Mouse (Mus musculus) spleen, adult 18-20 months (tissue): Measurements from ENCODE around the gene Spem1.
"Not testable (repeated sequence)": the region's sequence is repeated elsewhere in the genome, so short reads cannot be mapped to it uniquely, and the experiment has no call there.

Experiments
- DNase-seq, 2 experiments: peaks; one replicate each; pipeline ENCODE4 v3.0.0; 2022; ENCODE audit warnings: mixed read lengths in 2 of 2

Spem1 gene

GRCm38 (mm10) chr11:69822080-69822479, at the start of gene Spem1:
Gene Spem1, minus strand, starts transcription at chr11:69822180.
- no peak for DNase-seq

GRCm38 (mm10) chr11:69870289-69871069, 48.5 kb upstream of the Spem1 start:
- DNase-seq = no peak

GRCm38 (mm10) chr11:69867335-69867734, 45.4 kb upstream of the Spem1 start:
- no peak for DNase-seq

- DNase-seq = no peak
Measured at GRCm38 (mm10) chr11:69865561-69865960, 43.6 kb upstream of the Spem1 start.

- DNase-seq = no peak
Measured at GRCm38 (mm10) chr11:69864138-69864860, 42.3 kb upstream of the Spem1 start.

- DNase-seq = not testable (repeated sequence)
Measured at GRCm38 (mm10) chr11:69863729-69864128, 41.7 kb upstream of the Spem1 start.

- DNase-seq = no peak
Measured at GRCm38 (mm10) chr11:69858113-69858998, 36.4 kb upstream of the Spem1 start, which contains the start of gene Tnk1. Gene Tnk1, minus strand, starts transcription at chr11:69858730.

- DNase-seq = peak; percentile 29 to 58
Measured at GRCm38 (mm10) chr11:69855347-69855746, 33.4 kb upstream of the Spem1 start.

GRCm38 (mm10) chr11:69854680-69855079, 32.7 kb upstream of the Spem1 start:
- no peak for DNase-seq

- DNase-seq = no peak
Measured at GRCm38 (mm10) chr11:69853994-69854393, 32.0 kb upstream of the Spem1 start.

GRCm38 (mm10) chr11:69850754-69851153, 28.8 kb upstream of the Spem1 start:
- no peak for DNase-seq

GRCm38 (mm10) chr11:69849884-69850283, 27.9 kb upstream of the Spem1 start:
- no peak for DNase-seq

GRCm38 (mm10) chr11:69849128-69849527, 27.1 kb upstream of the Spem1 start:
- no peak for DNase-seq

- no peak for DNase-seq
Measured at GRCm38 (mm10) chr11:69848021-69848420, 26.0 kb upstream of the Spem1 start.

- DNase-seq = no peak
Measured at GRCm38 (mm10) chr11:69846738-69847688, 25.0 kb upstream of the Spem1 start.

- peak; percentile 81 to 94 for DNase-seq
Measured at GRCm38 (mm10) chr11:69846198-69846680, 24.3 kb upstream of the Spem1 start, which contains the start of gene Plscr3. Gene Plscr3, plus strand, starts transcription at chr11:69846376.

- no peak for DNase-seq
Measured at GRCm38 (mm10) chr11:69838714-69839104, 16.7 kb upstream of the Spem1 start.

GRCm38 (mm10) chr11:69837952-69838713, 16.2 kb upstream of the Spem1 start, which contains the start of gene Tmem256:
Gene Tmem256, plus strand, starts transcription at chr11:69838514.
- DNase-seq = peak; percentile 78 to 81

GRCm38 (mm10) chr11:69837604-69837951, 15.6 kb upstream of the Spem1 start, which contains the start of gene Nlgn2:
Gene Nlgn2, minus strand, starts transcription at chr11:69837784.
- no peak for DNase-seq

GRCm38 (mm10) chr11:69836703-69837576, 15.0 kb upstream of the Spem1 start:
- DNase-seq = no peak
